Mouse (Mus musculus) heart, postnatal 0 days (tissue): ENCODE data around the gene Begain. TPM values are rescaled to one million over a fixed set of nuclear protein-coding genes. Genes with fewer than 3 reads are reported as not detected.

Experiments
- ATAC-seq: fragments of 200-750 bp; cut with Nextera tagmentation; 2 replicates; pipeline ENCODE4 v1.8.0; 2017; ENCODE audit warnings: low read depth, moderate number of reproducible peaks, moderate library complexity; ENCODE audit not compliant: insufficient read depth
- DNase-seq: peaks from one replicate; pipeline ENCODE4 v3.0.0-alpha.2; 2016; ENCODE audit warnings: low spot score
- H3K27ac ChIP-seq: fragments of 300-500 bp; sonication (generic); 2 replicates; pipeline ENCODE4 v1.5.1; 2014; ENCODE audit warnings: low read depth, mild to moderate bottlenecking
- H3K27me3 ChIP-seq: fragments of 300-500 bp; sonication (generic); 2 replicates; pipeline ENCODE4 v1.6.1; 2014; ENCODE audit warnings: low read length, mixed read lengths; ENCODE audit not compliant: control insufficient read depth, insufficient read depth
- H3K36me3 ChIP-seq: fragments of 300-500 bp; sonication (generic); replicated peaks from 2 replicates; pipeline ENCODE4 v1.6.1; 2014; ENCODE audit warnings: low read length, mixed read lengths; ENCODE audit not compliant: control insufficient read depth, insufficient read depth
- H3K4me1 ChIP-seq: fragments of 300-500 bp; sonication (generic); 2 replicates; pipeline ENCODE4 v1.6.1; 2014; ENCODE audit warnings: antibody characterized with exemption; ENCODE audit not compliant: control insufficient read depth, insufficient read depth
- H3K4me2 ChIP-seq: fragments of 300-500 bp; sonication (generic); 2 replicates; pipeline ENCODE4 v1.6.1; 2014; ENCODE audit warnings: low read depth, mild to moderate bottlenecking, low read length, moderate library complexity
- H3K4me3 ChIP-seq: fragments of 300-500 bp; sonication (generic); 2 replicates; pipeline ENCODE4 v1.5.1; 2014; ENCODE audit warnings: low read depth, low read length
- H3K9ac ChIP-seq: fragments of 300-500 bp; sonication (generic); replicated peaks from 2 replicates; pipeline ENCODE4 v1.6.1; 2014; ENCODE audit warnings: low read depth, low read length, mixed read lengths
- H3K9me3 ChIP-seq: fragments of 300-500 bp; sonication (generic); replicated peaks from 2 replicates; pipeline ENCODE4 v1.6.1; 2016; ENCODE audit warnings: low read length; ENCODE audit not compliant: control insufficient read depth
- CTCF ChIP-seq: IDR thresholded peaks from 2 replicates; pipeline ENCODE4 v1.5.1; 2016; ENCODE audit warnings: antibody characterized with exemption, control low read depth, low read depth
- EP300 ChIP-seq: IDR thresholded peaks from 2 replicates; pipeline ENCODE4 v1.6.1; 2016; ENCODE audit warnings: antibody characterized with exemption, low read depth
- WGBS: fragments of 180-500 bp; shearing (Covaris S2); extraction: QIAGEN DNeasy Blood & Tissue Kit; methylation state at CpG from one replicate; pipeline ENCODE4 v1.1.7; 2014; 5-methylcytosine and 5-hydroxymethylcytosine counted together
- polyA plus RNA-seq: library from polyadenylated mRNA; unstranded; fragments of >200 nt; fragmentation: Nextera tagmentation; extraction: Ambion mirVana; gene quantifications from 2 replicates; pipeline ENCODE4 v1.2.1, GENCODE M21; 2015
- total RNA-seq: library from RNA; depleted of rRNA; stranded (reverse); fragments of >200 nt; gene quantifications from 2 replicates; pipeline ENCODE4 v1.2.3, GENCODE M21; 2014; ENCODE audit warnings: low replicate concordance; rRNA removed

Gene Begain
- total and polyA plus RNA-seq, 2 experiments from 2014 or later, result 0.33 to 1.6 TPM

DNA sequence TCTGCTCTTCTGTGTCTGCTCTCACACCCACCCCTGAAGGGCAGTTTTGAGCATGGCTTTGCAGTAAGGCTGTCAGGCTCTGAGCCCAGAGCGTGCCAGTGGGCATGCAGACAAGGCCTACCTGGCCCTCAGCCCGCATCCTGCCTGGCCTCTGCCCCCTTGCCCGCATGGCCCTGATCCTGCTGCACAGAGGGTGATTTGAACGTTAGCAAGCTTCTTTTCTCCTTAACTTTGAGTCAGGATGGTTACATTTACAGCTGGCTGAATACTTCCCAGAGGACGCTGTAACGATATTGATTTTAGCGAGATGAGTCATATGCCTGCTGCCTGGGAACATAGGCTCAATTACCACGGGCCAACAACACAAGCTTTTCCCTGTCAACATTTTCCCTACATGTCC is 83.5 kb downstream of the Begain start:
- TF ChIP-seq CTCF (no peak), EP300 (no peak)
- no peak overlapping the region for H3K4me2 ChIP-seq
- no peak overlapping the region for H3K9ac ChIP-seq
- H3K27ac ChIP-seq, result no peak overlapping the region
- H3K4me3 ChIP-seq, result no peak overlapping the region
- DNase-seq (no peak), ATAC-seq (no peak)
- 68% methylated on average over 8 of the region's 8 CpGs for WGBS
- H3K27me3 ChIP-seq, result no peaks in the 10 kb centered on the region
- H3K36me3 ChIP-seq, result no peaks in the 10 kb centered on the region
- no peaks in the 10 kb centered on the region for H3K9me3 ChIP-seq
- H3K4me1 ChIP-seq, result no peaks in the 10 kb centered on the region

DNA sequence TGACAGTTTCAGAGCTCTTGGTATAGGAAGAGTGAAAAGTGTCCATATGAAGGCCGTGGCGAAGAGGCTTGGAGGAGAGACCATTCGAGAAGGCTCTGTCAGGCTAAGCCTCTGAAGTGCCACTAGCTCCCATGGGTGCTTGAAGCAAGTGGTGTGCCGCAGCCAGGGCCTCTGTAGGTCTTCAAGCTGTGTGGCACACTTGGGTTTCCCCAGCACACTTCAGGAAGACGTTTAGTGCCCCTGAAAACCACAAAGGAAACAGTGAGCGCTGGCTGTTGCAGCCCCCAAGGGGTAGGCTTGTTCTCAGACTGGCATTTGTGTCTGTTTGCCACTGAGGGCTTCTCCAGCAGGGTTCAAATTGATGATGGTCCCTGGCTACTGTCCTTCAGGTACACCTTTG is 84.5 kb downstream of the Begain start:
- H3K4me3 ChIP-seq, result no peak overlapping the region
- WGBS, result 81% methylated on average over 6 of the region's 6 CpGs
- H3K9ac ChIP-seq, result no peak overlapping the region
- ATAC-seq (no peak), DNase-seq (no peak)
- no peaks in the 10 kb centered on the region for H3K36me3 ChIP-seq
- H3K9me3 ChIP-seq, result no peaks in the 10 kb centered on the region
- no peak for TF ChIP-seq CTCF
- TF ChIP-seq EP300, result no peak
- H3K4me1 ChIP-seq, result no peaks in the 10 kb centered on the region
- H3K27ac ChIP-seq, result no peak overlapping the region
- H3K27me3 ChIP-seq, result no peaks in the 10 kb centered on the region
- no peak overlapping the region for H3K4me2 ChIP-seq

DNA sequence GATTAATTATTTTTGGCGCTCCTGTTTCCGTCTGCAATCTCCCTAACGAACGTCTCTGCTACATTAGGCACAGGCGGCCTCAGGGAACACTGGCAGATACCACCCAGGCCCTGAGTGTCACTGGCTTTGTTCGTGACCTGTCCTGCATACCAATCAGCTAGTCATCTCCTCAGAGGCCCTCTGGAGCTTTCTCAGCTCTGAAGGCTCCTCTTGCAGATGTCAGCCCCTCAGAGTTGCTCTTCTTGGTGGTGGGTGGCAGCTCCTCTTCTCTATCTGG is 85.4 kb downstream of the Begain start:
- DNase-seq (no peak), ATAC-seq (no peak)
- no peak overlapping the region for H3K4me3 ChIP-seq
- WGBS, result 67% methylated on average over 6 of the region's 6 CpGs
- no peak overlapping the region for H3K9ac ChIP-seq
- no peaks in the 10 kb centered on the region for H3K4me1 ChIP-seq
- no peaks in the 10 kb centered on the region for H3K27me3 ChIP-seq
- H3K27ac ChIP-seq, result no peak overlapping the region
- H3K36me3 ChIP-seq, result no peaks in the 10 kb centered on the region
- no peak overlapping the region for H3K4me2 ChIP-seq
- no peak for TF ChIP-seq CTCF
- TF ChIP-seq EP300, result no peak
- H3K9me3 ChIP-seq, result no peaks in the 10 kb centered on the region

Other genes starting within 250 kb of the Begain start
- gene Slc25a29, start 232.3 kb downstream of the Begain start, total RNA-seq, result 4.4 and 7.0 TPM in 2 replicates
- gene Slc25a29, start 232.3 kb downstream of the Begain start, polyA plus RNA-seq, result 2.4 and 3.0 TPM in 2 replicates
- 11.3 and 15.3 TPM in 2 replicates for gene Slc25a47, start 232.2 kb downstream of the Begain start, total RNA-seq
- gene Slc25a47, start 232.2 kb downstream of the Begain start, polyA plus RNA-seq, result 4.4 and 5.9 TPM in 2 replicates
- gene Wdr25, start 174.6 kb downstream of the Begain start, total RNA-seq, result 3.5 and 12.9 TPM in 2 replicates
- gene Wdr25, start 174.6 kb downstream of the Begain start, polyA plus RNA-seq, result 3.9 and 5.3 TPM in 2 replicates
- gene Wars, start 174.0 kb downstream of the Begain start, total RNA-seq, result 52.4 and 80.1 TPM in 2 replicates
- 39.4 and 43.0 TPM in 2 replicates for gene Wars, start 174.0 kb downstream of the Begain start, polyA plus RNA-seq